Mouse (Mus musculus) erythroblast, embryonic 14.5 days (primary cell): ENCODE data around the gene Gtf2a1.

Source experiments
- GATA1 ChIP-seq: IDR thresholded peaks from 2 replicates; pipeline ENCODE4 v1.6.1; 2012; ENCODE audit warnings: low read length, inconsistent platforms, mixed read lengths
- TAL1 ChIP-seq: IDR thresholded peaks from 3 replicates; pipeline ENCODE4 v1.6.1; 2012; ENCODE audit warnings: low read length, inconsistent platforms, mixed read lengths

DNA sequence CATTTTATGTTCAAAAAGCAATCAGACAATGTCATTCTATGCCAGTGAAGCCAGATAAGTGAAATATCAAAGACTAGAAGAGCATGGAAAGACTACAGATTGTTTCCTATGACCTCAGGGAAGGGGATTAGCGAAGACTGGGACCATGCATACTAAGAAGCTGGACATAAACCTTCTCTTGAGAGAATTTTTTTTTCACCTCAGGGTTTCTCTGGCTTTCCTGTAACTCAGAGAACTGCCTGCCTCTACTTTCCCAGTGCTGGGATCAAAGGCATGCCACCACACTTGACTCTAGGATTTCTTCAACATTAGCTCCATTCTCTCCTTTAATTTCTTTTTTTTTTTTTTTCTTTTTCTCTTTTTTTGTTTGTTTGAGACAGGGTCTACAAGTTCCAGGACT, 904 bp upstream of the Gtf2a1 start:
- TF ChIP-seq TAL1 (no peak), GATA1 (no peak)
